Comparison of ENCODE assay signal across 21 mouse cellular contexts in the genomic region with DNA sequence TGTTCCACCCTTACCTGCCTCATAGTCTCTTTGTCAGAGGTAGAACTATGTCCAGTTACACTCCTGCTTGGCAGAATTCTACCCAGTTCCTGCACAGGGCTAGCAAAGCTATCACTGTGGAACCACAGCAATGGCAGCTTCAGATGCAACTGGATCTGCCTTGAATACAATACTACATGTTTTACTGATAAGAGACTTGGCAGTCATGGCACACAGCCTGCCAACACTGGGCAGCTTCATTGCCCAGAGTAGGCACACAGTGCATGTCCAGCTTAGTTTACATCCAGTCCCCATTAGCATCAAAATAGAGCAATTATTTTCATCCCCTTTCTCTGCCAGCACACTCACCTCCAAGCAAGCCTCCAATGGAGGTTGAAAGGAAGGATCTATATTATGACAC.
DNase-seq lines count a peak whose midpoint lies in the region; ATAC-seq lines count a peak whose summit lies in the region.
"Had no signal": no experiment of that assay in that cellular context is flagged by ENCODE, and none has a peak within 500 bp of the region (broad histone marks: within the 10 kb centered on the region; RNA-seq: fewer than 3 reads in every experiment).

No protein-coding gene starts in this region.

- H3K9me3 ChIP-seq in forebrain, embryonic 14.5 days (replicated peaks; ENCODE audit: control insufficient read depth, low read length) = no peaks in the 10 kb centered on the region
- no peaks in the 10 kb centered on the region for H3K9me3 ChIP-seq in forebrain, embryonic 11.5 days (ENCODE audit: control insufficient read depth, low read length)
- no peaks in the 10 kb centered on the region for H3K9me3 ChIP-seq in hindbrain, embryonic 15.5 days
- no peaks in the 10 kb centered on the region for H3K9me3 ChIP-seq in hindbrain, embryonic 14.5 days (ENCODE audit: control insufficient read depth, low read length)
- H3K9me3 ChIP-seq: embryonic facial prominence, embryonic 12.5 days; limb, embryonic 12.5 days; midbrain, embryonic 15.5 days had no signal

- ATAC-seq in forebrain, embryonic 14.5 days = peak; percentile 44; the same call in 1 of the 2 replicates
- no peak for ATAC-seq in forebrain, embryonic 11.5 days (replicated peaks; ENCODE audit: low FRiP score)
- ATAC-seq in hindbrain, embryonic 15.5 days (ENCODE audit: low FRiP score, low read depth) = 0 out of 2 replicates have a peak, but pooled peaks have one; percentile 54
- ATAC-seq in hindbrain, embryonic 14.5 days (ENCODE audit: low FRiP score) = no peak; the same call in 1 of the 2 replicates
- peak; percentile 74; the same call in 1 of the 2 replicates for ATAC-seq in megakaryocyte-erythroid progenitor cell, adult 5-6 weeks (replicated peaks; ENCODE audit: low FRiP score, low TSS enrichment, poor library complexity, severe bottlenecking)
- ATAC-seq: activated CD4-positive, CD25-positive, alpha-beta regulatory T cell, adult 4 months; hindbrain, embryonic 16.5 days; intestine, postnatal 0 days; midbrain, embryonic 15.5 days; Patski had no signal

- no peak overlapping the region for H3K4me2 ChIP-seq in forebrain, embryonic 14.5 days (ENCODE audit: low read length)
- no peak overlapping the region for H3K4me2 ChIP-seq in forebrain, embryonic 11.5 days (ENCODE audit: low read depth, low read length, severe bottlenecking)
- H3K4me2 ChIP-seq in hindbrain, embryonic 15.5 days = no peak overlapping the region
- no peak overlapping the region for H3K4me2 ChIP-seq in hindbrain, embryonic 14.5 days (replicated peaks)
- H3K4me2 ChIP-seq: embryonic facial prominence, embryonic 12.5 days; limb, embryonic 12.5 days; midbrain, embryonic 15.5 days had no signal

- H3K4me1 ChIP-seq in forebrain, embryonic 14.5 days (ENCODE audit: control insufficient read depth, insufficient read depth, low read length) = peaks cover 10% of the 10 kb centered on the region; the same call in 1 of the 2 replicates
- H3K4me1 ChIP-seq in forebrain, embryonic 11.5 days (replicated peaks; ENCODE audit: control insufficient read depth, insufficient read depth, low read length) = no peaks in the 10 kb centered on the region
- H3K4me1 ChIP-seq in hindbrain, embryonic 15.5 days (replicated peaks) = peaks cover 12% of the 10 kb centered on the region; the same call in 1 of the 2 replicates
- peaks cover 14% of the 10 kb centered on the region; the same call in 1 of the 2 replicates for H3K4me1 ChIP-seq in hindbrain, embryonic 14.5 days (replicated peaks; ENCODE audit: control insufficient read depth, insufficient read depth, low read length)
- H3K4me1 ChIP-seq: limb, embryonic 12.5 days had no signal

- peak; percentile 49 for DNase-seq in forebrain, embryonic 14.5 days (ENCODE audit: low spot score)
- DNase-seq in forebrain, embryonic 11.5 days (ENCODE audit: low spot score) = no peak
- DNase-seq in hindbrain, embryonic 14.5 days (ENCODE audit: low spot score) = no peak
- DNase-seq in retina, postnatal 1 day = peak; percentile 18
- no peak for DNase-seq in retina, embryonic 14.5 days (ENCODE audit: low spot score)
- no peak for DNase-seq in ovary, postnatal 14 days (ENCODE audit: low spot score)
- DNase-seq: adrenal gland, postnatal 36 days; B cell, adult 2 months; liver, postnatal 0 days; lung, postnatal 14 days; thymus, adult 18-20 months had no signal

- no peaks in the 10 kb centered on the region for H3K27me3 ChIP-seq in forebrain, embryonic 14.5 days (replicated peaks; ENCODE audit: control insufficient read depth, insufficient read depth, low read length)
- H3K27me3 ChIP-seq in forebrain, embryonic 11.5 days (ENCODE audit: control insufficient read depth, insufficient read depth, low read length) = no peaks in the 10 kb centered on the region
- no peaks in the 10 kb centered on the region for H3K27me3 ChIP-seq in hindbrain, embryonic 15.5 days
- H3K27me3 ChIP-seq in hindbrain, embryonic 14.5 days (ENCODE audit: control insufficient read depth, insufficient read depth, low read length) = no peaks in the 10 kb centered on the region
- H3K27me3 ChIP-seq: embryonic facial prominence, embryonic 12.5 days; limb, embryonic 12.5 days; midbrain, embryonic 15.5 days; Patski had no signal

- H3K36me3 ChIP-seq in forebrain, embryonic 14.5 days (ENCODE audit: control insufficient read depth, insufficient read depth, low read length) = no peaks in the 10 kb centered on the region
- H3K36me3 ChIP-seq in forebrain, embryonic 11.5 days (ENCODE audit: control insufficient read depth, insufficient read depth, low read length) = no peaks in the 10 kb centered on the region
- H3K36me3 ChIP-seq in hindbrain, embryonic 15.5 days = no peaks in the 10 kb centered on the region
- H3K36me3 ChIP-seq in hindbrain, embryonic 14.5 days (replicated peaks; ENCODE audit: control insufficient read depth, insufficient read depth) = no peaks in the 10 kb centered on the region
- H3K36me3 ChIP-seq: embryonic facial prominence, embryonic 12.5 days; limb, embryonic 12.5 days; midbrain, embryonic 15.5 days had no signal

- no peak overlapping the region for H3K27ac ChIP-seq in forebrain, embryonic 14.5 days (ENCODE audit: low read depth, low read length)
- H3K27ac ChIP-seq in forebrain, embryonic 11.5 days (ENCODE audit: low read depth, low read length) = no peak overlapping the region
- H3K27ac ChIP-seq in hindbrain, embryonic 15.5 days (replicated peaks) = no peak overlapping the region
- no peak overlapping the region for H3K27ac ChIP-seq in hindbrain, embryonic 14.5 days
- H3K27ac ChIP-seq: embryonic facial prominence, embryonic 12.5 days; kidney, postnatal 0 days; limb, embryonic 12.5 days; midbrain, embryonic 15.5 days had no signal

- no peak overlapping the region for H3K4me3 ChIP-seq in forebrain, embryonic 14.5 days (ENCODE audit: low read depth, low read length)
- H3K4me3 ChIP-seq in forebrain, embryonic 11.5 days (ENCODE audit: low read depth, low read length) = no peak overlapping the region
- H3K4me3 ChIP-seq in hindbrain, embryonic 15.5 days = no peak overlapping the region
- no peak overlapping the region for H3K4me3 ChIP-seq in hindbrain, embryonic 14.5 days (replicated peaks; ENCODE audit: low read length)
- H3K4me3 ChIP-seq: embryonic facial prominence, embryonic 12.5 days; limb, embryonic 12.5 days; midbrain, embryonic 15.5 days had no signal

- no peak overlapping the region for H3K9ac ChIP-seq in forebrain, embryonic 14.5 days (ENCODE audit: low read length)
- no peak overlapping the region for H3K9ac ChIP-seq in forebrain, embryonic 11.5 days (ENCODE audit: low read length)
- H3K9ac ChIP-seq in hindbrain, embryonic 15.5 days = no peak overlapping the region
- H3K9ac ChIP-seq in hindbrain, embryonic 14.5 days = no peak overlapping the region
- H3K9ac ChIP-seq: embryonic facial prominence, embryonic 12.5 days; limb, embryonic 12.5 days; liver, postnatal 0 days; midbrain, embryonic 15.5 days had no signal

Comparison
In these comparisons a context has a peak if more than half of its experiments do, and no peak if none do; other contexts are left out.
1. ATAC-seq: peak in forebrain, embryonic 14.5 days (single experiment), hindbrain, embryonic 15.5 days (single experiment) and megakaryocyte-erythroid progenitor cell, adult 5-6 weeks (single experiment); none in forebrain, embryonic 11.5 days (single experiment) and hindbrain, embryonic 14.5 days (single experiment).
2. DNase-seq: peak in forebrain, embryonic 14.5 days (single experiment) and retina, postnatal 1 day (single experiment); none in forebrain, embryonic 11.5 days (single experiment), hindbrain, embryonic 14.5 days (single experiment), retina, embryonic 14.5 days (single experiment) and ovary, postnatal 14 days (single experiment).